Mouse (Mus musculus) megakaryocyte, embryonic 14.5 days (primary cell): ENCODE data around the gene Ccl5.

ENCODE experiments used
- FLI1 ChIP-seq: IDR thresholded peaks from 2 replicates; pipeline ENCODE4 v1.6.1; 2012; ENCODE audit warnings: low read length, inconsistent platforms, mixed read lengths
- GATA1 ChIP-seq: IDR thresholded peaks from 3 replicates; pipeline ENCODE4 v1.6.1; 2012; ENCODE audit warnings: mixed read lengths, low read length, inconsistent platforms, borderline replicate concordance

DNA sequence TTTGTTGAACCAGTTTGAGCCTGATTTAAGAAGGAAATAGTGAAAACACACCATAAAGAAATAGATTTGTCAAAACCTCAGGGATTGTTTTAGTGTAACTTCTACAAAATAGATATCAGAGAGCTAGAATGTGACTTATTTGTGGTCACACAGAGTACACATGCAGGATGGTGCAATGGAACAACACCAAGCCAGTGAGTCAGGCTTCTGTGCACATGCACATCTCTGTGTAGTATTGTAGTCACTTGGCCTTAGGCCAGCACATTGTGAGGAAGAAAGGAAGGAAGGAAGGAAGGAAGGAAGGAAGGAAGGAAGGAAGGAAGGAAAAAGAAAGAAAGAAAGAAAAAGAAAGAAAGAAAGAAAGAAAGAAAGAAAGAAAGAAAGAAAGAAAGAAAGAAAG is 13.2 kb downstream of the Ccl5 start:
- TF ChIP-seq GATA1 (no peak), FLI1 (no peak)
